Comparison of ENCODE assay signal across 8 mouse cellular contexts in genomic region chr10:39733421-39733930, GRCm38 (mm10). TPM values are rescaled to one million over a fixed set of nuclear protein-coding genes. Genes with fewer than 3 reads are reported as not detected.
DNase-seq lines count a peak whose midpoint lies in the region; ATAC-seq and TF ChIP-seq lines count a peak whose summit lies in the region.

No protein-coding gene starts in this region.

- no peak for TF ChIP-seq POLR2A in cerebellum, adult 2 months (IDR thresholded peaks at IDR 0.05; ENCODE audit: borderline replicate concordance, insufficient read depth, low read length)
- TF ChIP-seq POLR2A in limb, embryonic 14.5 days (IDR thresholded peaks at IDR 0.05; ENCODE audit: borderline replicate concordance, extremely low read depth, insufficient read depth, insufficient read length): no peak

- H3K9me3 ChIP-seq in neural tube, embryonic 11.5 days (ENCODE audit: control insufficient read depth, low read length): no peaks in the 10 kb centered on the region
- H3K9me3 ChIP-seq in limb, embryonic 14.5 days (ENCODE audit: control insufficient read depth, low read length): 0 out of 2 replicates have a peak, but pooled peaks cover 3% of the 10 kb centered on the region
- no peaks in the 10 kb centered on the region for H3K9me3 ChIP-seq in stomach, postnatal 0 days (ENCODE audit: control insufficient read depth, low read length)

- peaks cover 3% of the 10 kb centered on the region for H3K4me1 ChIP-seq in cerebellum, adult 2 months (ENCODE audit: control insufficient read depth, insufficient read depth, low read length)
- peaks cover 8% of the 10 kb centered on the region for H3K4me1 ChIP-seq in neural tube, embryonic 11.5 days (ENCODE audit: control insufficient read depth, insufficient read depth, low read length)
- H3K4me1 ChIP-seq in limb, embryonic 14.5 days (ENCODE audit: control insufficient read depth, insufficient read depth, low read length): peaks cover 11% of the 10 kb centered on the region
- H3K4me1 ChIP-seq in stomach, postnatal 0 days (replicated peaks; ENCODE audit: control insufficient read depth, insufficient read depth): no peaks in the 10 kb centered on the region

- peak overlapping the region; percentile 59 for H3K4me3 ChIP-seq in cerebellum, adult 2 months (replicated peaks; ENCODE audit: insufficient read depth, low read depth, low read length)
- peak overlapping the region; percentile 90 for H3K4me3 ChIP-seq in neural tube, embryonic 11.5 days (ENCODE audit: low read depth, low read length)
- H3K4me3 ChIP-seq in limb, embryonic 14.5 days (replicated peaks; ENCODE audit: low read length): peak overlapping the region; percentile 95
- H3K4me3 ChIP-seq in stomach, postnatal 0 days (ENCODE audit: low read depth, low read length): peak overlapping the region; percentile 90

- 3% methylated on average over 10 of the region's 10 CpGs for WGBS in cerebellum, adult 2 months
- 15% methylated on average over 10 of the region's 10 CpGs for WGBS in neural tube, embryonic 11.5 days
- WGBS in limb, embryonic 14.5 days: 17% methylated on average over 10 of the region's 10 CpGs
- 8% methylated on average over 10 of the region's 10 CpGs for WGBS in stomach, postnatal 0 days

- no peak for TF ChIP-seq EP300 in stomach, postnatal 0 days (optimal IDR thresholded peaks at IDR 0.05)

- ATAC-seq in neural tube, embryonic 11.5 days (ENCODE audit: insufficient read depth, low FRiP score, low TSS enrichment): no peak
- no peak for ATAC-seq in limb, embryonic 14.5 days (ENCODE audit: low FRiP score, low read depth)
- no peak for ATAC-seq in stomach, postnatal 0 days (ENCODE audit: low FRiP score, low TSS enrichment)

- peak in 1 of 2 experiments; percentile 19 for DNase-seq in cerebellum, adult 2 months
- no peak for DNase-seq in cerebellum, adult 11 months
- peak; percentile 14 for DNase-seq in neural tube, embryonic 11.5 days (ENCODE audit: low spot score)
- DNase-seq in neural tube, embryonic 10.5 days (ENCODE audit: extremely low spot score, low spot score): no peak
- peak; percentile 8 for DNase-seq in limb, embryonic 14.5 days (ENCODE audit: low spot score)
- DNase-seq in stomach, postnatal 0 days (ENCODE audit: low spot score): no peak
- DNase-seq in left cerebral cortex, adult 8-10 months (ENCODE audit: low spot score in 2 of 2): no peak
- no peak for DNase-seq in thymus, postnatal 36 days

- no peaks in the 10 kb centered on the region for H3K36me3 ChIP-seq in neural tube, embryonic 11.5 days (ENCODE audit: control insufficient read depth, insufficient read depth, low read length)
- H3K36me3 ChIP-seq in limb, embryonic 14.5 days (ENCODE audit: control insufficient read depth, insufficient read depth, low read length): no peaks in the 10 kb centered on the region; the same call in 1 of the 2 replicates
- no peaks in the 10 kb centered on the region for H3K36me3 ChIP-seq in stomach, postnatal 0 days (ENCODE audit: control insufficient read depth, insufficient read depth, low read length)

- H3K9ac ChIP-seq in neural tube, embryonic 11.5 days (ENCODE audit: low read length): peak overlapping the region; percentile 94
- peak overlapping the region; percentile 85 for H3K9ac ChIP-seq in limb, embryonic 14.5 days (ENCODE audit: low read depth, low read length, severe bottlenecking)
- peak overlapping the region; percentile 92 for H3K9ac ChIP-seq in stomach, postnatal 0 days (ENCODE audit: low read length)

- TF ChIP-seq CTCF in cerebellum, adult 2 months (IDR thresholded peaks at IDR 0.05; ENCODE audit: borderline replicate concordance, insufficient read depth, low read depth, low read length): no peak
- TF ChIP-seq CTCF in stomach, postnatal 0 days (IDR thresholded peaks at IDR 0.05; ENCODE audit: low read depth): no peak

- H3K4me2 ChIP-seq in neural tube, embryonic 11.5 days (ENCODE audit: low read depth): peak overlapping the region; percentile 75
- H3K4me2 ChIP-seq in limb, embryonic 14.5 days (replicated peaks; ENCODE audit: low read depth, low read length, severe bottlenecking): peak overlapping the region; percentile 57
- peak overlapping the region; percentile 64 for H3K4me2 ChIP-seq in stomach, postnatal 0 days (replicated peaks; ENCODE audit: low read depth)

- no peak overlapping the region; the same call in 1 of the 2 replicates for H3K27ac ChIP-seq in cerebellum, adult 2 months (ENCODE audit: insufficient read depth, low read length)
- H3K27ac ChIP-seq in neural tube, embryonic 11.5 days (ENCODE audit: low read depth, low read length): no peak overlapping the region; the same call in none of the 2 replicates
- peak overlapping the region; percentile 99; the same call in 1 of the 2 replicates for H3K27ac ChIP-seq in limb, embryonic 14.5 days (replicated peaks; ENCODE audit: low read depth, low read length)
- no peak overlapping the region for H3K27ac ChIP-seq in stomach, postnatal 0 days (replicated peaks)

- no peaks in the 10 kb centered on the region for H3K27me3 ChIP-seq in cerebellum, adult 2 months (ENCODE audit: control insufficient read depth, insufficient read depth, low read length)
- H3K27me3 ChIP-seq in neural tube, embryonic 11.5 days (ENCODE audit: control insufficient read depth, insufficient read depth, low read length): no peaks in the 10 kb centered on the region
- no peaks in the 10 kb centered on the region for H3K27me3 ChIP-seq in limb, embryonic 14.5 days (ENCODE audit: control insufficient read depth, insufficient read depth, low read length)
- H3K27me3 ChIP-seq in stomach, postnatal 0 days (ENCODE audit: control insufficient read depth, insufficient read depth, low read length): no peaks in the 10 kb centered on the region

RNA-seq across cellular contexts. Expression of gene Rev3l, which starts 1.6 kb away (rescaled TPM):
- 51.9 and 59.2 TPM in 2 replicates for polyA plus RNA-seq in cerebellum, adult 2 months (2012; rRNA removed)
- polyA plus RNA-seq in neural tube, embryonic 11.5 days (2014; fragmentation: Nextera tagmentation; extraction: Ambion mirVana): 24.4 and 27.4 TPM in 2 replicates
- polyA plus RNA-seq in limb, embryonic 14.5 days (2012; rRNA removed): 65.3 and 66.3 TPM in 2 replicates
- 25.8 and 29.5 TPM in 2 replicates for polyA plus RNA-seq in limb, embryonic 14.5 days (2014; fragmentation: Nextera tagmentation; extraction: Ambion mirVana)
- 10.0 TPM in 2 replicates for polyA plus RNA-seq in stomach, postnatal 0 days (2015; fragmentation: Nextera tagmentation; extraction: Ambion mirVana)
- total RNA-seq in left cerebral cortex, adult 8-10 months (2022): 10 to 100 TPM; 28.4 to 37.3 (median 29.3) TPM

Comparison
In these comparisons a context has a peak if more than half of its experiments do, and no peak if none do; other contexts are left out.
1. DNase-seq: peak in neural tube, embryonic 11.5 days (single experiment) and limb, embryonic 14.5 days (single experiment); none in cerebellum, adult 11 months (single experiment), neural tube, embryonic 10.5 days (single experiment), stomach, postnatal 0 days (single experiment), left cerebral cortex, adult 8-10 months (0 of 2) and thymus, postnatal 36 days (0 of 2).
2. Peak in every context shown above with its lines, with median percentiles within 50 percentile points of each other: H3K4me3 ChIP-seq, H3K4me2 ChIP-seq and H3K9ac ChIP-seq.